28 mouse cellular contexts compared by ENCODE assay signal in the genomic region with DNA sequence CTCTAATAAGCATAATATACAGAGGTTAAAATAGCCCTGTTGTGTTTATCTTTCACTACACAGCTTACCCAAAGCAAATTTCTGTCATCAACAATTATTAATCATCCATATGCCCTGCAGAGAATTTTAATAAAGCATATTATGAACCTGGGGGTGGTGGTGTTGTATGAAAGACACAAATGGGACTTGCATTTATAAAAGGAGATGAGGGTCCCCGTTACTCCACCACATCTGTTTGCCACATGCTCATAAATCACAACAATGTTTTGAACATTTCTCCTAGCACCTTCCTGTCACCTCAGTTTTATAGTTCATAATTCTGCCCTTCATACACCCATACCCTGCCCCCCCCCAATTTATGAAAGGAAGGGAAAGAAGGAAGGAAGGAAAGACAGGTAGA.
A peak's percentile ranks its signal among the peaks of the same experiment; 100 is the strongest.
DNase-seq lines count a peak whose midpoint lies in the region; ATAC-seq and TF ChIP-seq lines count a peak whose summit lies in the region.
"Had no signal": no experiment of that assay in that cellular context is flagged by ENCODE, and none has a peak within 500 bp of the region (broad histone marks: within the 10 kb centered on the region; RNA-seq: fewer than 3 reads in every experiment).

No protein-coding gene starts in this region.

- DNase-seq in neural tube, embryonic 10.5 days (ENCODE audit: extremely low spot score, low spot score) = peak; percentile 16
- peak; percentile 7 for DNase-seq in embryo, embryonic 9.5 days (ENCODE audit: extremely low spot score)
- DNase-seq in mesoderm, embryonic 11.5 days (ENCODE audit: low read depth, low spot score) = peak; percentile 63
- no peak for DNase-seq in adrenal gland, adult 8-10 months
- DNase-seq: adrenal gland, postnatal 14 days; B cell, adult 2 months; cerebellum, adult 11 months; cerebellum, adult 9-10 months; cerebellum, postnatal 14 days; gastrocnemius, postnatal 10 days; gastrocnemius, postnatal 36 days; heart, adult 2 months; heart, postnatal 14 days; heart, postnatal 4 days had no signal

- no peak overlapping the region for H3K4me2 ChIP-seq in neural tube, embryonic 15.5 days
- no peak overlapping the region for H3K4me2 ChIP-seq in intestine, postnatal 0 days (replicated peaks; ENCODE audit: low read depth)
- H3K4me2 ChIP-seq: embryonic facial prominence, embryonic 12.5 days; embryonic facial prominence, embryonic 15.5 days; heart, embryonic 13.5 days; hindbrain, embryonic 14.5 days had no signal

- H3K4me1 ChIP-seq in neural tube, embryonic 15.5 days = no peaks in the 10 kb centered on the region
- H3K4me1 ChIP-seq in intestine, postnatal 0 days (replicated peaks; ENCODE audit: control insufficient read depth, insufficient read depth, low read length) = no peaks in the 10 kb centered on the region
- H3K4me1 ChIP-seq: embryonic facial prominence, embryonic 12.5 days; embryonic facial prominence, embryonic 15.5 days; heart, embryonic 10.5 days had no signal

- 37% methylated on average over 1 of the region's 1 CpGs for WGBS in neural tube, embryonic 15.5 days
- 50% methylated on average over 1 of the region's 1 CpGs for WGBS in intestine, postnatal 0 days

- no peak for ATAC-seq in neural tube, embryonic 15.5 days (ENCODE audit: low FRiP score)
- no peak for ATAC-seq in intestine, postnatal 0 days
- no peak for ATAC-seq in megakaryocyte, adult 5-6 weeks (ENCODE audit: poor library complexity, severe bottlenecking)
- ATAC-seq: forebrain, embryonic 14.5 days; hindbrain, postnatal 0 days; inflammation-experienced regulatory T-cells, adult 6 months; Patski had no signal

- H3K4me3 ChIP-seq in neural tube, embryonic 15.5 days (replicated peaks) = no peak overlapping the region
- no peak overlapping the region for H3K4me3 ChIP-seq in intestine, postnatal 0 days (ENCODE audit: low read depth, low read length)
- H3K4me3 ChIP-seq: embryonic facial prominence, embryonic 12.5 days; embryonic facial prominence, embryonic 15.5 days; heart, adult 2 months; heart, embryonic 10.5 days; heart, embryonic 13.5 days had no signal

- TF ChIP-seq CTCF in intestine, postnatal 0 days (IDR thresholded peaks at IDR 0.05; ENCODE audit: low read depth) = no peak

- no peak overlapping the region for H3K27ac ChIP-seq in neural tube, embryonic 15.5 days (replicated peaks)
- H3K27ac ChIP-seq in intestine, postnatal 0 days (ENCODE audit: low read depth, low read length) = no peak overlapping the region
- H3K27ac ChIP-seq: embryonic facial prominence, embryonic 12.5 days; embryonic facial prominence, embryonic 15.5 days; heart, adult 2 months; heart, embryonic 10.5 days; heart, embryonic 13.5 days; hindbrain, embryonic 14.5 days; hindbrain, postnatal 0 days had no signal

- no peak overlapping the region for H3K9ac ChIP-seq in neural tube, embryonic 15.5 days (replicated peaks)
- no peak overlapping the region for H3K9ac ChIP-seq in intestine, postnatal 0 days (ENCODE audit: low read depth, low read length)
- H3K9ac ChIP-seq: embryonic facial prominence, embryonic 12.5 days; embryonic facial prominence, embryonic 15.5 days; heart, embryonic 13.5 days; hindbrain, embryonic 14.5 days had no signal

- H3K27me3 ChIP-seq in neural tube, embryonic 15.5 days (replicated peaks) = no peaks in the 10 kb centered on the region
- H3K27me3 ChIP-seq in intestine, postnatal 0 days (replicated peaks; ENCODE audit: control insufficient read depth, insufficient read depth, low read length) = no peaks in the 10 kb centered on the region
- H3K27me3 ChIP-seq: CH12.LX; embryonic facial prominence, embryonic 12.5 days; embryonic facial prominence, embryonic 15.5 days; heart, embryonic 13.5 days had no signal

- no peaks in the 10 kb centered on the region for H3K36me3 ChIP-seq in neural tube, embryonic 15.5 days
- H3K36me3 ChIP-seq in intestine, postnatal 0 days (ENCODE audit: control insufficient read depth, insufficient read depth) = no peaks in the 10 kb centered on the region
- H3K36me3 ChIP-seq: embryonic facial prominence, embryonic 12.5 days; embryonic facial prominence, embryonic 15.5 days; G1E; heart, embryonic 10.5 days; heart, embryonic 13.5 days had no signal

- no peaks in the 10 kb centered on the region for H3K9me3 ChIP-seq in neural tube, embryonic 15.5 days (replicated peaks)
- H3K9me3 ChIP-seq in intestine, postnatal 0 days (ENCODE audit: control insufficient read depth) = no peaks in the 10 kb centered on the region
- H3K9me3 ChIP-seq: embryonic facial prominence, embryonic 12.5 days; embryonic facial prominence, embryonic 15.5 days; G1E; heart, embryonic 10.5 days; heart, embryonic 13.5 days had no signal
